Mouse (Mus musculus): ENCODE data around the gene Sdk1. TPM values are rescaled to one million over a fixed set of nuclear protein-coding genes. Genes with fewer than 3 reads are reported as not detected.

The Sdk1 gene
- total and polyA plus RNA-seq, 3 experiments: 0.04 to 0.87 TPM; not detected in 1

- dilution Hi-C loops (cut with MboI; ENCODE audit: extremely low pct_ligation_motif_present, extremely low pct_unique_long_range_greater_than_20kb, low sequenced_read_pairs): no loop called here
- no peak for TF ChIP-seq MAZ (IDR thresholded peaks at IDR 0.05; ENCODE audit: low read depth, low read length)
- no peak for TF ChIP-seq CTCF (conservative IDR thresholded peaks at IDR 0.05 in 1 of 2, IDR thresholded peaks at IDR 0.05 in 1 of 2; ENCODE audit: low read depth in 2 of 2, low read length in 2 of 2)
- TF ChIP-seq MAFK (IDR thresholded peaks at IDR 0.05; ENCODE audit: insufficient replicate concordance, low read length): no peak
- no peak for TF ChIP-seq JUN (IDR thresholded peaks at IDR 0.05; ENCODE audit: insufficient read depth, low read depth, low read length)
- TF ChIP-seq GABPA (IDR thresholded peaks at IDR 0.05; ENCODE audit: insufficient replicate concordance, low read depth, low read length): no peak
- no peak for TF ChIP-seq ZC3H11A (IDR thresholded peaks at IDR 0.05; ENCODE audit: low read depth, low read length)
- no peak for TF ChIP-seq TBP (conservative IDR thresholded peaks at IDR 0.05; ENCODE audit: low read depth, low read length)
- no peaks in the 10 kb centered on the region for H3K9me3 ChIP-seq (replicated peaks; ENCODE audit: low read length)
Observed at GRCm38 (mm10) chr5:141988685-141989084, 747.4 kb downstream of the Sdk1 start.

DNA sequence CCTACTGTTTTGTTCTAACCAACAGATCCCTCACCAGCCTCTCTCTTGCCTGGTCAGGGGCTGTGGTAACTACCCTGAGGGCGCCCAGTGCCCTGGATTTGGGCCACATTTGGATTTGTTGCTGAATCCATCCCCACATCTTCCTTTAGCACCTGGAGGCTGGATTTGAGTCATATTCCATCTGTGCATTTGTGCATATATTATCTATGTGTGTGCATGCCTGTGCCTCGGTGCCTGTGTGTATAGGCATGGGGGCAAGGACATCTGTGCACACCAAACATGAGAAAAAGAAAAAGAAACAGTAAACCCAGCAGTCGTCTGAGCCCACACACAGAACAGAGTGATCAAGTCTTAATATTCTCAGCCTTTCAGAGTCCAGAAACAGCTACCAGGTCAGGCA, 752.9 kb downstream of the Sdk1 start:
- H3K9me3 ChIP-seq (replicated peaks; ENCODE audit: low read length): peaks cover 13% of the 10 kb centered on the region
- H3K36me3 ChIP-seq (replicated peaks in 1 of 2; ENCODE audit: control insufficient read depth in 1 of 2, insufficient read depth in 1 of 2, low read length in 1 of 2): no peaks in the 10 kb centered on the region
- peaks cover 53% of the 10 kb centered on the region for H3K27me3 ChIP-seq (replicated peaks)
- H3K9ac ChIP-seq (ENCODE audit: insufficient read depth, low read depth): no peak overlapping the region
- no peaks in the 10 kb centered on the region for H3K4me1 ChIP-seq (ENCODE audit: control insufficient read depth in 1 of 2, insufficient read depth in 2 of 2)
- in situ Hi-C loops (cut with MboI; ENCODE audit: low pct_ligation_motif_present, low pct_unique_long_range_greater_than_20kb, low sequenced_read_pairs): no loop called here
- dilution Hi-C loops (cut with MboI; ENCODE audit: extremely low pct_ligation_motif_present, extremely low pct_unique_long_range_greater_than_20kb, low sequenced_read_pairs): no loop called here
- H3K27ac ChIP-seq (ENCODE audit: insufficient read depth, low read depth): no peak overlapping the region
- no peaks in the 10 kb centered on the region for H3K79me2 ChIP-seq (replicated peaks; ENCODE audit: control insufficient read depth, extremely low read depth, insufficient read depth, poor library complexity, severe bottlenecking)
- DNase-seq (ENCODE audit: extremely low read depth): no peak
- H3K4me3 ChIP-seq (replicated peaks in 1 of 3; ENCODE audit: low read depth in 2 of 3, low read length in 2 of 3, poor library complexity in 1 of 3): no peak overlapping the region
- no peak overlapping the region for H3K4me2 ChIP-seq (ENCODE audit: insufficient read depth, low read depth, poor library complexity, severe bottlenecking)
- TF ChIP-seq GABPA (IDR thresholded peaks at IDR 0.05; ENCODE audit: insufficient replicate concordance, low read depth, low read length) (no peak), ZNF384 (IDR thresholded peaks at IDR 0.05; ENCODE audit: low read depth, low read length) (no peak), POLR2A (IDR thresholded peaks at IDR 0.05; ENCODE audit: low read depth, low read length) (no peak), HCFC1 (IDR thresholded peaks at IDR 0.05; ENCODE audit: low read depth, low read length) (no peak), RAD21 (IDR thresholded peaks at IDR 0.05; ENCODE audit: low read depth, low read length) (no peak), PAX5 (IDR thresholded peaks at IDR 0.05; ENCODE audit: low read length) (no peak), CHD1 (IDR thresholded peaks at IDR 0.05; ENCODE audit: low read depth, low read length) (no peak), UBTF (IDR thresholded peaks at IDR 0.05; ENCODE audit: low read depth, low read length) (no peak), MXI1 (IDR thresholded peaks at IDR 0.05; ENCODE audit: low read depth, low read length) (no peak), MEF2A (IDR thresholded peaks at IDR 0.05; ENCODE audit: borderline replicate concordance, low read depth, low read length) (no peak), JUND (conservative IDR thresholded peaks at IDR 0.05; ENCODE audit: low read depth, low read length) (no peak), JUN (IDR thresholded peaks at IDR 0.05; ENCODE audit: insufficient read depth, low read depth, low read length) (no peak), MYC (IDR thresholded peaks at IDR 0.05; ENCODE audit: low read depth, low read length) (no peak), ZMIZ1 (IDR thresholded peaks at IDR 0.05; ENCODE audit: low read depth, low read length) (no peak), NRF1 (IDR thresholded peaks at IDR 0.05; ENCODE audit: low read depth, low read length) (no peak), ZC3H11A (IDR thresholded peaks at IDR 0.05; ENCODE audit: low read depth, low read length) (no peak), USF2 (conservative IDR thresholded peaks at IDR 0.05; ENCODE audit: low read depth, low read length) (no peak), TCF12 (IDR thresholded peaks at IDR 0.05; ENCODE audit: low read depth, low read length) (no peak), MAFK (IDR thresholded peaks at IDR 0.05; ENCODE audit: insufficient replicate concordance, low read length) (no peak), SIN3A (IDR thresholded peaks at IDR 0.05; ENCODE audit: low read length) (no peak)

More at GRCm38 (mm10) chr5:141988685-141989084, 747.4 kb downstream of the Sdk1 start:
- H3K4me2 ChIP-seq (ENCODE audit: insufficient read depth, low read depth, poor library complexity, severe bottlenecking): no peak overlapping the region
- H3K36me3 ChIP-seq (replicated peaks in 1 of 2; ENCODE audit: control insufficient read depth in 1 of 2, insufficient read depth in 1 of 2, low read length in 1 of 2): no peaks in the 10 kb centered on the region
- H3K4me3 ChIP-seq (replicated peaks in 1 of 3; ENCODE audit: low read depth in 2 of 3, low read length in 2 of 3, poor library complexity in 1 of 3): no peak overlapping the region
- no peak overlapping the region for H3K27ac ChIP-seq (ENCODE audit: insufficient read depth, low read depth)
- no peaks in the 10 kb centered on the region for H3K4me1 ChIP-seq (ENCODE audit: control insufficient read depth in 1 of 2, insufficient read depth in 2 of 2)
- H3K27me3 ChIP-seq (replicated peaks): peaks cover 25% of the 10 kb centered on the region
- DNase-seq (ENCODE audit: extremely low read depth): no peak
- in situ Hi-C loops (cut with MboI; ENCODE audit: low pct_ligation_motif_present, low pct_unique_long_range_greater_than_20kb, low sequenced_read_pairs): no loop called here
- H3K9ac ChIP-seq (ENCODE audit: insufficient read depth, low read depth): no peak overlapping the region
- H3K79me2 ChIP-seq (replicated peaks; ENCODE audit: control insufficient read depth, extremely low read depth, insufficient read depth, poor library complexity, severe bottlenecking): no peaks in the 10 kb centered on the region

All from CH12.LX (cell line).